Comparison of ENCODE assay signal across 10 mouse cellular contexts in the genomic region with DNA sequence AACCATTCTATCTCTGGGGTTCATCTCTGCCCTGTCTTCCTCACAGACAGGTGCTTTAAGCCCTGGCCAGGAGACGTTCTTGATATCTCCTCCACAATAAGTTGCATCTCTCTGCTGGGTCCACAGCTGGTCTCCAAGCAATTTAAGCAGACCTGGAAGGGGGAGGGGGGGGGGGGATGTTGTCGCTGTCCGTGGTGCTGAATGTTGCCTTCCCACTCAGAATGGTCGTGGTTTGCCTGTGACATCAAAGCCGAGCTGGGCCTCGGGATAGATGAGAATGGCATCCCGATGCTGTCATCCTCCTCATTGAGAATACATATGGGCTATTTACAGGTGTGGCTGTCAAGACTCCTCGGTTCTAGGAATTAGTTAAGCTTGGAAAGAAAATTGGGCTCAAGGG. TPM values are rescaled to one million over a fixed set of nuclear protein-coding genes. Genes with fewer than 3 reads are reported as not detected.
A peak's percentile ranks its signal among the peaks of the same experiment; 100 is the strongest.
DNase-seq lines count a peak whose midpoint lies in the region; ATAC-seq and TF ChIP-seq lines count a peak whose summit lies in the region.
"Had no signal": no experiment of that assay in that cellular context is flagged by ENCODE, and none has a peak within 500 bp of the region (broad histone marks: within the 10 kb centered on the region; RNA-seq: fewer than 3 reads in every experiment).

No protein-coding gene starts in this region.

- no peak for TF ChIP-seq CTCF in CH12.LX (conservative IDR thresholded peaks at IDR 0.05 in 1 of 2, IDR thresholded peaks at IDR 0.05 in 1 of 2; ENCODE audit: low read depth in 2 of 2, low read length in 2 of 2)

- no peak for TF ChIP-seq RAD21 in CH12.LX (IDR thresholded peaks at IDR 0.05; ENCODE audit: low read depth, low read length)

- no peak overlapping the region for H3K27ac ChIP-seq in hindbrain, embryonic 15.5 days (replicated peaks)
- H3K27ac ChIP-seq in hindbrain, embryonic 14.5 days: no peak overlapping the region
- H3K27ac ChIP-seq in CH12.LX (ENCODE audit: insufficient read depth, low read depth): no peak overlapping the region
- no peak overlapping the region for H3K27ac ChIP-seq in intestine, embryonic 15.5 days
- H3K27ac ChIP-seq: embryonic facial prominence, embryonic 12.5 days; limb, embryonic 12.5 days had no signal

- H3K4me2 ChIP-seq in hindbrain, embryonic 15.5 days: peak overlapping the region; percentile 34; the same call in 1 of the 2 replicates
- H3K4me2 ChIP-seq in hindbrain, embryonic 14.5 days (replicated peaks): no peak overlapping the region
- no peak overlapping the region for H3K4me2 ChIP-seq in CH12.LX (ENCODE audit: insufficient read depth, low read depth, poor library complexity, severe bottlenecking)
- peak overlapping the region; percentile 17; the same call in 1 of the 2 replicates for H3K4me2 ChIP-seq in intestine, embryonic 15.5 days (replicated peaks)
- H3K4me2 ChIP-seq: embryonic facial prominence, embryonic 12.5 days; limb, embryonic 12.5 days had no signal

- H3K4me3 ChIP-seq in hindbrain, embryonic 15.5 days: no peak overlapping the region
- H3K4me3 ChIP-seq in hindbrain, embryonic 14.5 days (replicated peaks; ENCODE audit: low read length): no peak overlapping the region
- no peak overlapping the region for H3K4me3 ChIP-seq in CH12.LX (replicated peaks in 1 of 3; ENCODE audit: low read depth in 2 of 3, low read length in 2 of 3, poor library complexity in 1 of 3)
- no peak overlapping the region for H3K4me3 ChIP-seq in intestine, embryonic 15.5 days (replicated peaks)
- H3K4me3 ChIP-seq: embryonic facial prominence, embryonic 12.5 days; limb, embryonic 12.5 days had no signal

- ATAC-seq in hindbrain, embryonic 15.5 days (ENCODE audit: low FRiP score, low read depth): no peak
- ATAC-seq in hindbrain, embryonic 14.5 days (ENCODE audit: low FRiP score): no peak
- no peak for ATAC-seq in intestine, embryonic 15.5 days

- no peak for TF ChIP-seq EP300 in CH12.LX (IDR thresholded peaks at IDR 0.05; ENCODE audit: low read length)

- H3K36me3 ChIP-seq in hindbrain, embryonic 15.5 days: 0 out of 2 replicates have a peak, but pooled peaks cover 4% of the 10 kb centered on the region
- no peaks in the 10 kb centered on the region for H3K36me3 ChIP-seq in hindbrain, embryonic 14.5 days (replicated peaks; ENCODE audit: control insufficient read depth, insufficient read depth)
- H3K36me3 ChIP-seq in CH12.LX (replicated peaks in 1 of 2; ENCODE audit: control insufficient read depth in 1 of 2, insufficient read depth in 1 of 2, low read length in 1 of 2): no peaks in the 10 kb centered on the region
- H3K36me3 ChIP-seq in intestine, embryonic 15.5 days: no peaks in the 10 kb centered on the region
- H3K36me3 ChIP-seq: embryonic facial prominence, embryonic 12.5 days; limb, embryonic 12.5 days had no signal

- no peaks in the 10 kb centered on the region for H3K9me3 ChIP-seq in hindbrain, embryonic 15.5 days
- H3K9me3 ChIP-seq in hindbrain, embryonic 14.5 days (ENCODE audit: control insufficient read depth, low read length): no peaks in the 10 kb centered on the region
- peaks cover 5% of the 10 kb centered on the region for H3K9me3 ChIP-seq in CH12.LX (replicated peaks; ENCODE audit: low read length)
- no peaks in the 10 kb centered on the region for H3K9me3 ChIP-seq in intestine, embryonic 15.5 days
- H3K9me3 ChIP-seq: embryonic facial prominence, embryonic 12.5 days; limb, embryonic 12.5 days had no signal

- no peaks in the 10 kb centered on the region for H3K79me2 ChIP-seq in CH12.LX (replicated peaks; ENCODE audit: control insufficient read depth, extremely low read depth, insufficient read depth, poor library complexity, severe bottlenecking)

- in situ Hi-C loops in CH12.LX (cut with MboI; ENCODE audit: low pct_ligation_motif_present, low pct_unique_long_range_greater_than_20kb, low sequenced_read_pairs): loop anchor here (25.0 kb wide), 2 partner anchors 355 to 505 kb away; partner anchors contain the start of genes 2010003K11Rik, Rce1 and Syt12

- H3K4me1 ChIP-seq in hindbrain, embryonic 15.5 days (replicated peaks): peaks cover 55% of the 10 kb centered on the region
- peaks cover 34% of the 10 kb centered on the region for H3K4me1 ChIP-seq in hindbrain, embryonic 14.5 days (replicated peaks; ENCODE audit: control insufficient read depth, insufficient read depth, low read length)
- H3K4me1 ChIP-seq in CH12.LX (ENCODE audit: control insufficient read depth in 1 of 2, insufficient read depth in 2 of 2): peaks cover 6 to 8% of the 10 kb centered on the region in 2 experiments
- H3K4me1 ChIP-seq in intestine, embryonic 15.5 days (replicated peaks): 0 out of 2 replicates have a peak, but pooled peaks cover 8% of the 10 kb centered on the region
- H3K4me1 ChIP-seq: embryonic facial prominence, embryonic 12.5 days; limb, embryonic 12.5 days had no signal

- H3K27me3 ChIP-seq in hindbrain, embryonic 15.5 days: peaks cover 22% of the 10 kb centered on the region
- H3K27me3 ChIP-seq in hindbrain, embryonic 14.5 days (ENCODE audit: control insufficient read depth, insufficient read depth, low read length): peaks cover 44% of the 10 kb centered on the region
- H3K27me3 ChIP-seq in CH12.LX (replicated peaks): peaks cover 70% of the 10 kb centered on the region
- peaks cover 30% of the 10 kb centered on the region for H3K27me3 ChIP-seq in intestine, embryonic 15.5 days (replicated peaks)

- no peak for DNase-seq in hindbrain, embryonic 14.5 days (ENCODE audit: low spot score)
- DNase-seq in CH12.LX (ENCODE audit: extremely low read depth): no peak
- DNase-seq in NIH3T3 (ENCODE audit: low read depth): peak; percentile 63
- DNase-seq in adrenal gland, adult 2 months: no peak
- DNase-seq in gastrocnemius, adult 18-20 months (ENCODE audit: low spot score): no peak

- H3K9ac ChIP-seq in hindbrain, embryonic 15.5 days: no peak overlapping the region
- no peak overlapping the region for H3K9ac ChIP-seq in hindbrain, embryonic 14.5 days
- no peak overlapping the region for H3K9ac ChIP-seq in CH12.LX (ENCODE audit: insufficient read depth, low read depth)
- no peak overlapping the region for H3K9ac ChIP-seq in intestine, embryonic 15.5 days
- H3K9ac ChIP-seq: embryonic facial prominence, embryonic 12.5 days; limb, embryonic 12.5 days had no signal

- WGBS in hindbrain, embryonic 15.5 days: 15% methylated on average over 8 of the region's 8 CpGs
- 16% methylated on average over 8 of the region's 8 CpGs for WGBS in hindbrain, embryonic 14.5 days
- WGBS in intestine, embryonic 15.5 days: 12% methylated on average over 8 of the region's 8 CpGs

- dilution Hi-C loops in CH12.LX (cut with MboI; ENCODE audit: extremely low pct_ligation_motif_present, extremely low pct_unique_long_range_greater_than_20kb, low sequenced_read_pairs): no loop called here

- no peak for TF ChIP-seq POLR2A in CH12.LX (IDR thresholded peaks at IDR 0.05; ENCODE audit: low read depth, low read length)

RNA-seq across cellular contexts. Expression of gene Npas4, which starts 2.3 kb away (rescaled TPM):
- polyA plus RNA-seq in hindbrain, embryonic 15.5 days (2015; fragmentation: Nextera tagmentation; extraction: Ambion mirVana): 0.31 and 0.51 TPM in 2 replicates
- polyA plus RNA-seq in hindbrain, embryonic 14.5 days (2014; fragmentation: Nextera tagmentation; extraction: Ambion mirVana): 0.23 and 0.31 TPM in 2 replicates
- total RNA-seq in CH12.LX (2012; rRNA removed) (not detected in 2 replicates), CH12.LX (2014; rRNA removed) (not detected in 2 replicates)
- polyA plus RNA-seq in CH12.LX (2012; ENCODE audit: insufficient read length, low read depth): not detected in 2 replicates
- polyA plus RNA-seq in intestine, embryonic 15.5 days (2015; fragmentation: Nextera tagmentation; extraction: Ambion mirVana): 0.21 and 0.24 TPM in 2 replicates
- total RNA-seq in adrenal gland, adult 2 months (2021): under 1 TPM; 0.43 to 0.55 TPM
- 1.1 and 1.3 TPM in 2 replicates for polyA plus RNA-seq in adrenal gland, adult 2 months (2012; rRNA removed)
- not detected for total RNA-seq in gastrocnemius, adult 18-20 months (2021)
- total RNA-seq: neutrophil, adult 5-6 weeks had no signal
- polyA plus RNA-seq: limb, embryonic 12.5 days had no signal

RNA-seq across cellular contexts. Expression of gene Mrpl11, which starts 30.4 kb away (rescaled TPM):
- polyA plus RNA-seq in hindbrain, embryonic 15.5 days (2015; fragmentation: Nextera tagmentation; extraction: Ambion mirVana): 95.7 and 101 TPM in 2 replicates
- polyA plus RNA-seq in hindbrain, embryonic 14.5 days (2014; fragmentation: Nextera tagmentation; extraction: Ambion mirVana): 119 TPM in 2 replicates
- 74.0 and 100 TPM in 2 replicates for total RNA-seq in CH12.LX (2012; rRNA removed)
- 160 and 171 TPM in 2 replicates for total RNA-seq in CH12.LX (2014; rRNA removed)
- 101 and 102 TPM in 2 replicates for polyA plus RNA-seq in CH12.LX (2012; ENCODE audit: insufficient read length, low read depth)
- 102 and 116 TPM in 2 replicates for polyA plus RNA-seq in intestine, embryonic 15.5 days (2015; fragmentation: Nextera tagmentation; extraction: Ambion mirVana)
- total RNA-seq in adrenal gland, adult 2 months (2021): 10 to 100 TPM; 43.1 to 60.6 TPM
- 16.3 and 19.7 TPM in 2 replicates for polyA plus RNA-seq in adrenal gland, adult 2 months (2012; rRNA removed)
- total RNA-seq in gastrocnemius, adult 18-20 months (2021): 10 to 100 TPM; 64.6 to 66.7 TPM

RNA-seq across cellular contexts. Expression of gene Slc29a2, which starts 31.3 kb away (rescaled TPM):
- polyA plus RNA-seq in hindbrain, embryonic 15.5 days (2015; fragmentation: Nextera tagmentation; extraction: Ambion mirVana): 12.2 and 15.4 TPM in 2 replicates
- polyA plus RNA-seq in hindbrain, embryonic 14.5 days (2014; fragmentation: Nextera tagmentation; extraction: Ambion mirVana): 9.9 and 10.7 TPM in 2 replicates
- 4.2 and 6.7 TPM in 2 replicates for total RNA-seq in CH12.LX (2012; rRNA removed)
- total RNA-seq in CH12.LX (2014; rRNA removed): 0.96 and 2.1 TPM in 2 replicates
- polyA plus RNA-seq in CH12.LX (2012; ENCODE audit: insufficient read length, low read depth): 5.6 and 6.6 TPM in 2 replicates
- polyA plus RNA-seq in intestine, embryonic 15.5 days (2015; fragmentation: Nextera tagmentation; extraction: Ambion mirVana): 4.6 and 4.9 TPM in 2 replicates
- 1 to 10 TPM; 4.3 to 6.9 TPM for total RNA-seq in adrenal gland, adult 2 months (2021)
- 12.6 and 13.4 TPM in 2 replicates for polyA plus RNA-seq in adrenal gland, adult 2 months (2012; rRNA removed)
- total RNA-seq in gastrocnemius, adult 18-20 months (2021): 1 to 10 TPM; 4.1 to 5.3 TPM
- total RNA-seq: neutrophil, adult 5-6 weeks had no signal

RNA-seq across cellular contexts. Expression of gene B4gat1, which starts 46.3 kb away (rescaled TPM):
- polyA plus RNA-seq in hindbrain, embryonic 15.5 days (2015; fragmentation: Nextera tagmentation; extraction: Ambion mirVana): 93.1 and 97.9 TPM in 2 replicates
- polyA plus RNA-seq in hindbrain, embryonic 14.5 days (2014; fragmentation: Nextera tagmentation; extraction: Ambion mirVana): 93.7 and 101 TPM in 2 replicates
- 9.8 and 12.1 TPM in 2 replicates for total RNA-seq in CH12.LX (2012; rRNA removed)
- total RNA-seq in CH12.LX (2014; rRNA removed): 6.9 and 7.7 TPM in 2 replicates
- 5.2 and 5.6 TPM in 2 replicates for polyA plus RNA-seq in CH12.LX (2012; ENCODE audit: insufficient read length, low read depth)
- polyA plus RNA-seq in intestine, embryonic 15.5 days (2015; fragmentation: Nextera tagmentation; extraction: Ambion mirVana): 36.1 and 36.2 TPM in 2 replicates
- 10 to 100 TPM; 27.8 to 44.9 TPM for total RNA-seq in adrenal gland, adult 2 months (2021)
- polyA plus RNA-seq in adrenal gland, adult 2 months (2012; rRNA removed): 49.9 and 51.8 TPM in 2 replicates
- 10 to 100 TPM; 18.7 to 23.2 TPM for total RNA-seq in gastrocnemius, adult 18-20 months (2021)

RNA-seq across cellular contexts. Expression of gene AC124502.3, which starts 46.3 kb away (rescaled TPM):
- polyA plus RNA-seq in hindbrain, embryonic 15.5 days (2015; fragmentation: Nextera tagmentation; extraction: Ambion mirVana): 2.7 and 5.1 TPM in 2 replicates
- polyA plus RNA-seq in hindbrain, embryonic 14.5 days (2014; fragmentation: Nextera tagmentation; extraction: Ambion mirVana): 1.4 and 1.9 TPM in 2 replicates
- total RNA-seq in CH12.LX (2012; rRNA removed): 1.3 and 2.1 TPM in 2 replicates
- total RNA-seq in CH12.LX (2014; rRNA removed): 0.15 and 0.22 TPM in 2 replicates
- 0.29 TPM in 1 of 2 replicates, not detected in the other for polyA plus RNA-seq in CH12.LX (2012; ENCODE audit: insufficient read length, low read depth)
- 2.4 and 2.8 TPM in 2 replicates for polyA plus RNA-seq in intestine, embryonic 15.5 days (2015; fragmentation: Nextera tagmentation; extraction: Ambion mirVana)
- total RNA-seq in adrenal gland, adult 2 months (2021): 1 to 10 TPM; 1.6 to 2.6 TPM
- 0.55 and 0.89 TPM in 2 replicates for polyA plus RNA-seq in adrenal gland, adult 2 months (2012; rRNA removed)
- 1 to 10 TPM in 1 of 2 experiments, under 1 TPM in 1; 0.50 to 1.2 TPM for total RNA-seq in gastrocnemius, adult 18-20 months (2021)

Comparison
In these comparisons a context has a peak if more than half of its experiments do, and no peak if none do; other contexts are left out.
1. H3K4me2 ChIP-seq: peak in hindbrain, embryonic 15.5 days (single experiment) and intestine, embryonic 15.5 days (single experiment); none in hindbrain, embryonic 14.5 days (single experiment) and CH12.LX (single experiment).